Mouse (Mus musculus): ENCODE data around the gene Gm2a.
"Not testable (repeated sequence)": the region's sequence is repeated elsewhere in the genome, so short reads cannot be mapped to it uniquely, and the experiment has no call there.

Gene Gm2a

DNA sequence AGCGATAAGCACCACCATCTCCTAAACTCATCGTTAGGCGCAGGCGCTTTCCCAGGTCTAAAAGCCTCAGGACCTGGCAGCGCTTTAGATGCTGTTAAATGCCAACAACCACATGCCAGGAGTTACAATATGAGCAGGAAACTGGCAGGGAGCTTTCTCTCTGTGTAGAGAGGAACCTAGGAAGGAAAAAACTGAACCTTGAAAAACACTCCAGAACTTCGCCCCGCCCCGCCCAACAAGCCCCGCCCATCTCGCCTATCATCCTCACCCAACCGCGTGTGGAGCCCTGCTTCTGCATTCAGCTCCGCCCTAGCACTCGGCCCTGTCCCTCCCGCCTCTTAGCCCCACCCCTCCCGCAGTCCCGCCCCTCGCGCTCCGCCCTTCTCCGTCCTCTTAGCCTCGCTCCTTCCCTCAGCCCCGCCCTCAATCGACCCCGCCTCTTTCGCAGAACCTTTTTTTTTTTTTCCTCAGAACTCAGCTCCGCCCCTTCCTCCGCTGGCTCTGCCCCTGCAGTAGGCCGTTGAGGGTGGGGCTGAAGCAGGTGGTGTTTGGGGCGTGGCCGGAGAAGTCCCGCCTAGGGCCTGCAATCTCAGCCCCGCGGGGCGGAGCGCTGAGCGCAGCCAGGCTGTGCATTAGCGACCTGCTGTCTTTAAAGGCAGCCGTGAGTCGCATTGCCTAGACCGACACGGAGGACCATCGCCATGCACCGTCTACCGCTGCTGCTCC lies at the start of gene Gm2a:
Gm2a (plus strand) TSS at position 653 of the 726 bp plus-strand sequence.
- DNase-seq (ENCODE audit: low read depth, low spot score), result peak; percentile 100

DNA sequence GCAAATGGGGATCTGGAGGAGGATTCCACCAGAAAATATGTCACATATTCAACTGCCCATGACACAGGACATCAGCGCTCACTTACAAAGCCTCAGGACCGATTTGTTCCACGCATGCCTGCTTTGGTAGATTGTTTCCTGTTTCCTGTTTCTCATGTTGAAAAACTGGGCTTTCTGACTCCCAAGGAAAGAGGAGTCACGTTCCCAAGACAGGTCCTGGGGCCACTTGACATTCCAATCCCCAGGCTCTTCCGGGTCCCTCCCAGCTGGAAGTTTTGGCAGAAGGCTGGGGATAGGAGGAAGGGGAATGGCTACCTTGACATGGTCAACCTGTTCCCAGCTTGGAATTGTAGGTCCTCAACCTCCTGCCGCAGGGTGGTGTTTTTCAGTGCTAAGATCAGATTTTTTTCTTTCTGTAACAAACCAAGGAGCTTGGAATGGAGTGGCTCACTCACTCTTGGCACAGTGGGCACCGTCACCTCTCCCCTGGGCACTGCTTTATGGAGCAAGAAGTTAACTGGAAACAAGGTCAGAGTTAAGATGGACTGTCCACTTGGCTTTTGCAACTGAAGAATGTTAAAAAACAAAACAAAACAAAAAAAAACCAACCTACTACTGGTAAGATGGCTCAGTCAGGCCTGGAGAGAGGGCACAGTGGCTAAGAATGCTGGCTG lies 46.9 kb upstream of the Gm2a start:
- no peak for DNase-seq (ENCODE audit: low read depth, low spot score)

- DNase-seq (ENCODE audit: low read depth, low spot score), result no peak
Measured at GRCm38 (mm10) chr11:55057511-55057910, 40.4 kb upstream of the Gm2a start.

- no peak for DNase-seq (ENCODE audit: low read depth, low spot score)
Measured at GRCm38 (mm10) chr11:55060802-55061201, 37.1 kb upstream of the Gm2a start.

DNA sequence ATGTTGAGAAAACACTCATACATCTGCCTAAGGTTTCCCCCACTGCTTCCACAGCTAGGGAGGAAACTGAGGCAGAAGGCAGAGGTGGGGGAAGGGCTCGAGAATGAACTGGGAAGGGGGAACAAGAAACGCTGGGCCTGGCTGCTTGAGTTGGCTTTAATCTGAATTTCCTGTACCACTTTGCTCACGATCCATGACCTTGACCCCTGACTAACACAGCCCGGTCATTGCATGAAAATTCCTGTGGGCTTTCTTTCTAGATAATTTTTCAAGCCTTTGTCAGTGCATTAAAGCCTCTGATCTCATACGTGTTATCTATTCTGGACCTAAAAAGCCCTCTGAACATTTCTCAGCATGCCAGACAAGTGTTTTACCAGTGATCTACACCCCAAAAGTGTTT lies 35.1 kb upstream of the Gm2a start:
- no peak for DNase-seq (ENCODE audit: low read depth, low spot score)

DNA sequence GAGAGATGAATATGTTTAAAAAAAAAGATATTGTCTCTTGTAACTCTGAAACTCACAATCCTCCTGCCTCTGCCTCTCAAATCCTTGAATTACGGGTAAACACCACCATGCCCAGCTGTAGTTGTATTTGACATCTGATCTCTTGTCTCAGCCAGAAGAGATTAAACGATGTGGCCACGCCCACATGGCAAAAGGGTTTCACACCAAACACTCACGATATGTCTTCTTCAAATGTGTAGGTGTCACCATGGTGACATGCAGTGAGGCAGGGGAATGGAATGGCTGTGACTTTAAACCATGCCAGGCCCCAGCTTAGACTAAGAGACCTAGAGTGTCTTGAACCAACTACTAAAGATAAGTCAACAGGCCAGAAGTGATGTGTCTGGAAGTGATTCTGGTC lies 31.0 kb upstream of the Gm2a start:
- DNase-seq (ENCODE audit: low read depth, low spot score), result no peak

DNA sequence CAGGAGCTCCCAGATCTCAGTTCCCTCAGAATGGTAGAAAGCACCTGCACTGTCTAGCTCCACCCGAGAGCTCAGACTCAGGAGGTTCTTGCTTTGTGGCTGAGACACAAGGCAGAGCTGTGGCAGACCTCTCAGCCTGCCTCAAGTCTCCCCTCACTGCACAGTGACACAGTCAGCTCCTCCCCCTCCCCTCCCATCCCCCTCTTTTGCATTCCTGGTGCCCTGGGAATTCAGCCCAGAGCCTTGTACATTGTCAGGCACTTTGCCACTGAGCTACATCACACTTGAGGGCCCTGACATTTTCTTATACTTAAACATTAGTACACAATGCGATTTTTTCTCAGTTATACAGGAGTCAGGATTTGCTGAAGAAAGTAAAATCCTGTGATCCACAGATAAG lies 28.9 kb upstream of the Gm2a start:
- no peak for DNase-seq (ENCODE audit: low read depth, low spot score)

GRCm38 (mm10) chr11:55071344-55071743 lies 26.6 kb upstream of the Gm2a start:
- no peak for DNase-seq (ENCODE audit: low read depth, low spot score)

- DNase-seq (ENCODE audit: low read depth, low spot score), result no peak
Measured at GRCm38 (mm10) chr11:55072467-55072866, 25.4 kb upstream of the Gm2a start.

DNA sequence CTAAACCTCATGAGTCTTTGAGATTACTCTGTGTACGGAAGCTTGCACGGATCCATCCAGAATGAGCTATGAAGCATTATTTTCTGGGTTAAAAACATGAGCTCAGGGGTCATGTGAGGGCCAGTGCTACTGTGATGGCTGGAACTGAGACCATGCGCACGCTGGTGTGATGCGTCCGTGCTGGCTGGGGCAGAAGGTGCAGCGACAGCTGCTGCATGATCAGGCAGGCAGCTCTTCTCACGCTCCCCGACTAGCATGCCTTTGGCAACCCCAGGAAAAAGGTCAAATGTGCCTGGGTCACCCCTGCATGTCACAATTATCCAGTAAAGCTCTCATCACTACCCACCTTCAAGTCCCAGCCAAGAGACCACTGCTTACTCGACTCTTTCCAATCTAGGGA lies 24.7 kb upstream of the Gm2a start:
- no peak for DNase-seq (ENCODE audit: low read depth, low spot score)

- no peak for DNase-seq (ENCODE audit: low read depth, low spot score)
Measured at GRCm38 (mm10) chr11:55075602-55076001, 22.3 kb upstream of the Gm2a start.

DNA sequence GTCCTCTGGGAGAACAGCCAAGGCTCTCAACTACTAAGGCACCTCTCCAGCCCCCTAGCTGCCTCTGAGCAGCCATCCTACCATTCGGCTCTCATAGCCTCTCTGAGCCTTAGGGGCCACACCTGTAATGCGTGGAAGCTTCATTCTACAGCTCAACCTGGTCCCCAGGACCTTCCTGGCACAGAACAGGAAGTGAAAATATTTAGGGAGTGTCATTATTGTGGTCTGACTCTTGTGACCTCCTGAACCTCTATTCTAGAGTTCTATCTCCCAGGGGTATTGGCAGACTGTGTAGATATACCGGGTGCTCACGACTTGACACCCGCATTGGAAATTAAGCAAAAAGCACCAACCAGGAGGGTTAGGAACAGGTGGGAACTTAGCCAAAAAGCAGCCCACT lies 21.7 kb upstream of the Gm2a start:
- peak; percentile 78 for DNase-seq (ENCODE audit: low read depth, low spot score)

DNA sequence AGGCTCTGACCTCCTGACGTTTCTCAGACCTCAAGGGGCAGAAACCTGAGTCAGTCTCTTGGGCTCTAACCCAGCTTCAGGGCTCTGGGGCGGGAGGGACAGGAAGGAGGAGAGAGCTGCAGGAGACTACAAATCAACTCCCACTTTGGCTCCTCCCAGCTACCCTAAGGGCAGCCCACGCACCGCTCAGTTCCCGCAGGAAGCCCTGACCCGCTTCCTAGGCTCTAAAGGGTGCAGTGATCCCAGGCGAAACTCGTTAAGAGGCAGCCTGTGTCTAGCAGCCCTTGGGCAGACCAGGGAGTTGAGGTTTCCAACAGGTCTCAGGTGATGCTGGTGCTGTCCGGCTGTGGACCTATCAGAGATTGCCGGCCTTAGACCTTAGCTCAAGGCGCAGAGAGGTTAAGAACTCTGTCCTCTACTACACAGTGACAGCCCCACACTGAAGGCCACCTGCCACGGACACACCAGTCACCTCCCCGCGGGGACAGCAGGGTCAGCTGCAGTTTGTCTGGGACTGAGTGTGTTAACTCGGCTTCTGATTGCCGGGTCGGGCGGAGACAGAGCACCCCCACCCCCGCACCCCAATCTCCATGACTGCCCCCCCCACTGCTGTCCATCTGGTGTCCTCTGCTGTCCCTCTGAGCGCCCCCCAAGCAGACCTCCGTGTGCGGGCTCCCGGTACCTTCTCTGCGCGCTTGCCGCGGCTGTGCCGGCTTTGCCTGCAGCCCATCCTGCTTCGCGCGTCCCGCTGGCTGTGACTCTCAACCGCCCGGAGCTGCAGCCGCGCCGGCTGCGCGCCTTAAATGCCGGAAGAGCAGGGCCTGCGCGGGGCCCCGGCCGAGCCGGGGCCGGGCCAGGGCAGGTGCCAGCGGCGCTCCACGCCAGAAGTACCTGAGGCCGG lies 20.3 kb upstream of the Gm2a start, which contains the start of gene Ccdc69:
Ccdc69 (minus strand) TSS at position 801 of the 901 bp plus-strand sequence.
- peak; percentile 82 for DNase-seq (ENCODE audit: low read depth, low spot score)

DNA sequence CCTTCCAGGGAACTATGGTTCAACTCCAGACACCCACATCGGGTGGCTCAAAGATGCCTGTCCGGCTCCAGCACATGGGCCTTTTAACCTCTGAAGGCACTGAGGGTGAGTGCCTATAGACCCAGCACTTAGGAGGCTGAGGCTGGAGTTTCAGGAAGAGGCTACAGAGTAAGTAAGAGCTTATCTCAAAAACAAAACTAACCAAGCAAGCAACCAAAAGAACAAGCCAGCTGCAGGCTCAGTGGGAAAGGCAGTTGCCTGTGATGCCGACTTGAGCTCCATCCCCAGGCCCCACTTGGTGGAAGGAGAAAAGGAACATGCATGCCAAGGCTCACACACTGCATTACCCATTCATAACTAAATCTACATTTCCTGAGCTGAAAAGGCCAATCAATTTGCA lies 19.4 kb upstream of the Gm2a start:
- peak; percentile 41 for DNase-seq (ENCODE audit: low read depth, low spot score)

DNA sequence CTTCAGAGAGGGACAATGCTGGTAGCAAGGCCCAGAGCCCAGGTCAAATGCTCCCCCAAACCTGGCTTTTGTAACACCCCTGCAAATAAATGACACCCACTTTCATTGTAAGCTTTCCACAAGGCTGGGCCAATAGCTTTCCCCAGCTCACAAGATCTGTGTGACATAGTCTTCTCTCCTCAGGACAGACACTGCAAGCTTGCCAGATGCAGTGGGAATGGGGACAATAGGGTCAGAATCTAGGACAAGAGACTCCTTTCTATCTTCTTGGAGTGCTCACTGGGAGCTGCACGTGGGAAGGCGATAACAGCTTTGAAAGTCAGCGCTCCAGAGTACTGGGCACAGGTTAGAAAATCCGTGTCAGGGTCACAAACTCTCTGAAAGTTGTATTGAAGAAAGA lies 18.7 kb upstream of the Gm2a start:
- no peak for DNase-seq (ENCODE audit: low read depth, low spot score)

GRCm38 (mm10) chr11:55081206-55081605 lies 16.7 kb upstream of the Gm2a start:
- DNase-seq (ENCODE audit: low read depth, low spot score), result no peak

- no peak for DNase-seq (ENCODE audit: low read depth, low spot score)
Measured at GRCm38 (mm10) chr11:55084629-55085028, 13.3 kb upstream of the Gm2a start.

DNA sequence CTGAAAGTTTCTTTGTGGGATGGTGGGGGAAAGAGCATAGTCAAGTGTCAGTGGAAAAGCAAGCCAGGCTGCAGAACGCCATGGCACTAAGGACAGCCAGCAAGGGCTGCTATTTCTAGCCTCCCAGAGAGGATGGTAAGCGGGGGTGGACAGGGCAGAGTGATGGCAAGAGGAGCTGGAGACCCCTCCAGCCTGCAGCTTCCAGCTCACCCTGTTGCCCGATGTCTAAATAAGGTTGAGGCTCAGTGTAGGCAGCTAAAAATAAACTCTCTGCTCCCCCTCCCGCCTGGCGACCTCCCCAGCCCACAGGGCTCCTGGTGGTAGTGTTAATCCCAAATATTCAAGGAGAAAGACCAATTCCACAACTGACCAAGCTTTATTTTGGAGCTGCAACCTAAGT lies 12.5 kb upstream of the Gm2a start:
- DNase-seq (ENCODE audit: low read depth, low spot score), result no peak

GRCm38 (mm10) chr11:55087006-55087405 lies 10.9 kb upstream of the Gm2a start:
- DNase-seq (ENCODE audit: low read depth, low spot score), result peak; percentile 65

GRCm38 (mm10) chr11:55089892-55090291 lies 8.0 kb upstream of the Gm2a start:
- peak; percentile 30 for DNase-seq (ENCODE audit: low read depth, low spot score)

- no peak for DNase-seq (ENCODE audit: low read depth, low spot score)
Measured at GRCm38 (mm10) chr11:55093096-55093495, 4.8 kb upstream of the Gm2a start.

GRCm38 (mm10) chr11:55096296-55096695 lies 1.6 kb upstream of the Gm2a start:
- DNase-seq (ENCODE audit: low read depth, low spot score), result not testable (repeated sequence)

Measured in A20 (cell line).